Mouse (Mus musculus) small intestine, adult 2 months (tissue): ENCODE results near the gene Cntln.

Experiments used
- CTCF ChIP-seq: fragments of 200-500 bp; IDR thresholded peaks from 2 replicates; pipeline ENCODE4 v1.5.1; 2012; ENCODE audit warnings: low read depth, mild to moderate bottlenecking, control low read depth, inconsistent platforms, low read length, moderate library complexity, mixed read lengths; ENCODE audit not compliant: insufficient replicate concordance, insufficient read length; ENCODE audit errors: extremely low read depth
- POLR2A ChIP-seq: fragments of 200-500 bp; IDR thresholded peaks from 2 replicates; pipeline ENCODE4 v1.6.1; 2012; ENCODE audit warnings: low read depth, mild to moderate bottlenecking, control low read depth, inconsistent platforms, low read length, moderate library complexity

DNA sequence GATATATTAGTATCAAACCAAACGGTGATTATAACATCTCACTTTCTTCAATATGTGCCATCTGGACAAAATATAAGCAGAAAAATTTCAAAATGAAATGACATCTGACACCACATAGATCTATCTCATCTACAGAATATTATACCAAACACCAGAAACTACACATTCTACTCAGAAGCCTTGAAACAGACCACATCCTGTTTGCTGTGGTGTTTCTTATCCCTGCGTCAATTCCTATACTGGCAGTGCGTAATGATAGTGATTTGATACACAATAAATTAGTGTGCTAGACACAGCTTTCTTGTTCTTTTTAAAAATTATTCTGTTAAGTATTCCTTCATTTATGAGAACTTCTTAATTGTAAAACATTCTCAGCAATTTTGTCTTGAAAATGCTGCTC is 62.3 kb downstream of the Cntln start:
- no peak for TF ChIP-seq CTCF
- no peak for TF ChIP-seq POLR2A
